ENCODE assay signal across 8 mouse cellular contexts in genomic region chr1:132322711-132323542, GRCm38 (mm10). TPM values are rescaled to one million over a fixed set of nuclear protein-coding genes. Genes with fewer than 3 reads are reported as not detected.
DNase-seq lines count a peak whose midpoint lies in the region; ATAC-seq and TF ChIP-seq lines count a peak whose summit lies in the region.

No protein-coding gene starts in this region.

- no peak for DNase-seq in liver, adult 2 months (ENCODE audit: extremely low read depth, low read depth, low spot score)
- peak; percentile 57 for DNase-seq in kidney, postnatal 14 days
- no peak for DNase-seq in gastrocnemius, postnatal 36 days

- 0 out of 2 replicates have a peak overlapping the region, but pooled peaks have one; percentile 18 for H3K27ac ChIP-seq in liver, adult 2 months (replicated peaks; ENCODE audit: insufficient read depth, low read depth, low read length)
- no peak overlapping the region for H3K27ac ChIP-seq in liver, embryonic 12.5 days
- peak overlapping the region; percentile 95 for H3K27ac ChIP-seq in forebrain, embryonic 15.5 days (replicated peaks)
- H3K27ac ChIP-seq in neural tube, embryonic 12.5 days: peak overlapping the region; percentile 89

- H3K9ac ChIP-seq in liver, adult 2 months (ENCODE audit: low read depth, low read length): peak overlapping the region; percentile 26; the same call in 1 of the 2 replicates
- no peak overlapping the region for H3K9ac ChIP-seq in liver, embryonic 12.5 days
- peak overlapping the region; percentile 27 for H3K9ac ChIP-seq in forebrain, embryonic 15.5 days (replicated peaks)
- peak overlapping the region; percentile 42 for H3K9ac ChIP-seq in neural tube, embryonic 12.5 days

- peaks cover 28% of the 10 kb centered on the region; the same call in 1 of the 2 replicates for H3K79me2 ChIP-seq in liver, adult 2 months (ENCODE audit: control insufficient read depth, insufficient read depth, low read length)

- no peak for TF ChIP-seq CTCF in liver, adult 2 months (IDR thresholded peaks at IDR 0.05; ENCODE audit: low read depth, low read length)

- no peak overlapping the region for H3K4me3 ChIP-seq in liver, adult 2 months (ENCODE audit: insufficient read depth, low read depth, low read length)
- no peak overlapping the region for H3K4me3 ChIP-seq in liver, embryonic 12.5 days
- H3K4me3 ChIP-seq in forebrain, embryonic 15.5 days: no peak overlapping the region
- no peak overlapping the region for H3K4me3 ChIP-seq in neural tube, embryonic 12.5 days

- peaks cover 16% of the 10 kb centered on the region for H3K36me3 ChIP-seq in liver, adult 2 months (ENCODE audit: control insufficient read depth, insufficient read depth, low read length)
- peaks cover 2% of the 10 kb centered on the region; the same call in 1 of the 2 replicates for H3K36me3 ChIP-seq in liver, embryonic 12.5 days
- no peaks in the 10 kb centered on the region for H3K36me3 ChIP-seq in forebrain, embryonic 15.5 days
- H3K36me3 ChIP-seq in neural tube, embryonic 12.5 days: peaks cover 18% of the 10 kb centered on the region; the same call in 1 of the 2 replicates

- intact Hi-C loops in gastrocnemius, postnatal 36 days (cut with DNase I): no loop called here

- no peaks in the 10 kb centered on the region for H3K9me3 ChIP-seq in liver, embryonic 12.5 days (replicated peaks)
- H3K9me3 ChIP-seq in forebrain, embryonic 15.5 days: no peaks in the 10 kb centered on the region
- H3K9me3 ChIP-seq in neural tube, embryonic 12.5 days: no peaks in the 10 kb centered on the region

- H3K4me1 ChIP-seq in liver, adult 2 months (ENCODE audit: control insufficient read depth, insufficient read depth, low read length): peaks cover 45% of the 10 kb centered on the region
- H3K4me1 ChIP-seq in liver, embryonic 12.5 days: peaks cover 16% of the 10 kb centered on the region
- H3K4me1 ChIP-seq in forebrain, embryonic 15.5 days: peaks cover 83% of the 10 kb centered on the region
- peaks cover 83% of the 10 kb centered on the region for H3K4me1 ChIP-seq in neural tube, embryonic 12.5 days

- no peaks in the 10 kb centered on the region for H3K27me3 ChIP-seq in liver, adult 2 months (ENCODE audit: control insufficient read depth, insufficient read depth, low read length)
- peaks cover 18% of the 10 kb centered on the region for H3K27me3 ChIP-seq in liver, embryonic 12.5 days (replicated peaks)
- H3K27me3 ChIP-seq in forebrain, embryonic 15.5 days: no peaks in the 10 kb centered on the region
- H3K27me3 ChIP-seq in neural tube, embryonic 12.5 days (replicated peaks): no peaks in the 10 kb centered on the region

- H3K4me2 ChIP-seq in liver, embryonic 12.5 days: no peak overlapping the region
- H3K4me2 ChIP-seq in forebrain, embryonic 15.5 days (replicated peaks): peak overlapping the region; percentile 21; the same call in 1 of the 2 replicates
- peak overlapping the region; percentile 38 for H3K4me2 ChIP-seq in neural tube, embryonic 12.5 days (replicated peaks)

- ATAC-seq in liver, embryonic 12.5 days: no peak
- peak; percentile 75 for ATAC-seq in forebrain, embryonic 15.5 days (replicated peaks)
- ATAC-seq in neural tube, embryonic 12.5 days (ENCODE audit: low FRiP score, low read depth): peak; percentile 88
- no peak for ATAC-seq in monocyte, adult 5-6 weeks (replicated peaks; ENCODE audit: insufficient number of reproducible peaks, low FRiP score, low TSS enrichment, poor library complexity, severe bottlenecking)
- ATAC-seq in activated CD4-positive, CD25-positive, alpha-beta regulatory T cell, adult 4 months: no peak

- no peak for TF ChIP-seq POLR2A in liver, adult 2 months (IDR thresholded peaks at IDR 0.05; ENCODE audit: extremely low read depth, insufficient read depth, low read length)

- WGBS in liver, adult 2 months: 75% methylated on average over 13 of the region's 13 CpGs
- 60% methylated on average over 13 of the region's 13 CpGs for WGBS in liver, embryonic 12.5 days (ENCODE audit: insufficient replicate concordance)
- WGBS in forebrain, embryonic 15.5 days: 8% methylated on average over 13 of the region's 13 CpGs
- WGBS in neural tube, embryonic 12.5 days: 12% methylated on average over 13 of the region's 13 CpGs

RNA-seq across cellular contexts. Expression of gene Nuak2, which starts 7.0 kb away (rescaled TPM):
- total RNA-seq in liver, adult 2 months (2014; rRNA removed): 3.8 and 4.8 TPM in 2 replicates
- polyA plus RNA-seq in liver, adult 2 months (2012; rRNA removed): 6.4 and 8.0 TPM in 2 replicates
- 1.3 and 1.7 TPM in 2 replicates for polyA plus RNA-seq in liver, embryonic 12.5 days (2016; fragmentation: Nextera tagmentation; extraction: Ambion mirVana)
- polyA plus RNA-seq in forebrain, embryonic 15.5 days (2015; fragmentation: Nextera tagmentation; extraction: Ambion mirVana): 15.9 and 16.5 TPM in 2 replicates
- 21.8 and 22.8 TPM in 2 replicates for polyA plus RNA-seq in neural tube, embryonic 12.5 days (2016; fragmentation: Nextera tagmentation; extraction: Ambion mirVana)
- total RNA-seq in gastrocnemius, postnatal 36 days (2021): under 1 TPM; 0.59 to 0.99 TPM
- total RNA-seq in monocyte, adult 5-6 weeks (2017): 59.8 to 114 TPM (median 79.4 TPM) in 3 replicates
- polyA plus RNA-seq in activated CD4-positive, CD25-positive, alpha-beta regulatory T cell, adult 4 months (2017; shearing (Covaris generic)): 1 to 10 TPM; 2.0 TPM

RNA-seq across cellular contexts. Expression of gene Klhdc8a, which starts 24.5 kb away (rescaled TPM):
- total RNA-seq in liver, adult 2 months (2014; rRNA removed): 0.18 and 0.81 TPM in 2 replicates
- 1.2 and 1.4 TPM in 2 replicates for polyA plus RNA-seq in liver, adult 2 months (2012; rRNA removed)
- 0.06 and 0.07 TPM in 2 replicates for polyA plus RNA-seq in liver, embryonic 12.5 days (2016; fragmentation: Nextera tagmentation; extraction: Ambion mirVana)
- 2.4 and 3.1 TPM in 2 replicates for polyA plus RNA-seq in forebrain, embryonic 15.5 days (2015; fragmentation: Nextera tagmentation; extraction: Ambion mirVana)
- polyA plus RNA-seq in neural tube, embryonic 12.5 days (2016; fragmentation: Nextera tagmentation; extraction: Ambion mirVana): 3.3 and 4.0 TPM in 2 replicates
- under 1 TPM; 0.07 to 0.10 TPM for total RNA-seq in gastrocnemius, postnatal 36 days (2021)
- not detected in 3 replicates for total RNA-seq in monocyte, adult 5-6 weeks (2017)
- not detected for polyA plus RNA-seq in activated CD4-positive, CD25-positive, alpha-beta regulatory T cell, adult 4 months (2017; shearing (Covaris generic))

Comparison
In these comparisons a context has a peak if more than half of its experiments do, and no peak if none do; other contexts are left out.
1. ATAC-seq: peak in forebrain, embryonic 15.5 days (single experiment) and neural tube, embryonic 12.5 days (single experiment); none in liver, embryonic 12.5 days (single experiment), monocyte, adult 5-6 weeks (single experiment) and activated CD4-positive, CD25-positive, alpha-beta regulatory T cell, adult 4 months (single experiment).